Mouse (Mus musculus) CD4-positive, CD25-positive, alpha-beta regulatory T cell, adult 4 months (primary cell): Measurements from ENCODE around the gene Smim20. TPM values are rescaled to one million over a fixed set of nuclear protein-coding genes. Genes with fewer than 3 reads are reported as not detected.

ENCODE experiments used
- ATAC-seq: one replicate; pipeline ENCODE4 v1.8.0; 2017
- polyA plus RNA-seq, 2 experiments: library from polyadenylated mRNA; unstranded; fragments of 100-300 nt; shearing (Covaris generic); gene quantifications; one replicate each; pipeline ENCODE4 v1.2.1; 2017

Smim20 gene
- polyA plus RNA-seq, 2 experiments from 2014 or later, result 104 to 116 TPM

- no peak for ATAC-seq
These were observed 47.7 kb downstream of the Smim20 start for GRCm38 (mm10) chr5:53314404-53315167.

GRCm38 (mm10) chr5:53315829-53316228, 48.9 kb downstream of the Smim20 start:
- ATAC-seq, result no peak

GRCm38 (mm10) chr5:53317396-53317795, 50.5 kb downstream of the Smim20 start:
- no peak for ATAC-seq

GRCm38 (mm10) chr5:53317885-53318466, 51.1 kb downstream of the Smim20 start:
- no peak for ATAC-seq

- no peak for ATAC-seq
These were observed 53.4 kb downstream of the Smim20 start for GRCm38 (mm10) chr5:53320331-53320730.

- no peak for ATAC-seq
These were observed 55.0 kb downstream of the Smim20 start for GRCm38 (mm10) chr5:53321901-53322300.

GRCm38 (mm10) chr5:53322471-53322870, 55.6 kb downstream of the Smim20 start:
- ATAC-seq, result no peak

- ATAC-seq, result no peak
These were observed 56.2 kb downstream of the Smim20 start for GRCm38 (mm10) chr5:53323121-53323520.

- ATAC-seq, result no peak
These were observed 57.4 kb downstream of the Smim20 start for GRCm38 (mm10) chr5:53324256-53324655.

GRCm38 (mm10) chr5:53324791-53325190, 57.9 kb downstream of the Smim20 start:
- no peak for ATAC-seq

GRCm38 (mm10) chr5:53326023-53326422, 59.1 kb downstream of the Smim20 start:
- peak; percentile 58 for ATAC-seq

GRCm38 (mm10) chr5:53326491-53326890, 59.6 kb downstream of the Smim20 start:
- ATAC-seq, result no peak

Other genes starting within 250 kb of the Smim20 start
- not detected for gene Slc34a2, start 229.0 kb upstream of the Smim20 start, polyA plus RNA-seq
- under 1 TPM in 1 of 2 experiments, not detected in 1; 0.09 TPM for gene Sel1l3, start 53.2 kb upstream of the Smim20 start, polyA plus RNA-seq
- 10 to 100 TPM; 40.3 to 40.5 TPM for gene Rbpj, start 199.1 kb downstream of the Smim20 start, polyA plus RNA-seq